Mouse (Mus musculus) MEL (cell line): ENCODE measurements at regions not wholly inside any gene's neighbourhood (a gene's known extent, or its start where the extent isn't known, plus 50 kb on each side); places are given as distances from the start of the nearest gene placed in this dataset.

Source experiments
- CHD2 ChIP-seq: IDR thresholded peaks from 2 replicates; pipeline ENCODE4 v1.6.1; 2011; ENCODE audit warnings: low read length, improper control_type of control experiment
- CTCF ChIP-seq, 3 experiments: IDR thresholded peaks in 2 of 3; conservative IDR thresholded peaks in 1 of 3; 2 replicates each; pipeline ENCODE4 v1.5.1; 2011 to 2012; ENCODE audit warnings: low read length in 3 of 3, low read depth in 2 of 3, mild to moderate bottlenecking in 2 of 3, improper control_type of control experiment in 1 of 3, inconsistent platforms in 1 of 3, mixed read lengths in 1 of 3, moderate library complexity in 1 of 3; ENCODE audit not compliant: control insufficient read depth in 1 of 3, insufficient read depth in 1 of 3, poor library complexity in 1 of 3, severe bottlenecking in 1 of 3
- EP300 ChIP-seq, 2 experiments: IDR thresholded peaks; 2 replicates each; pipeline ENCODE4 v1.6.1; 2011; ENCODE audit warnings: improper control_type of control experiment in 2 of 2, low read length in 2 of 2, low read depth in 1 of 2, mild to moderate bottlenecking in 1 of 2
- JUND ChIP-seq: IDR thresholded peaks from 2 replicates; pipeline ENCODE4 v1.6.1; 2011; ENCODE audit warnings: low read depth, mild to moderate bottlenecking, improper control_type of control experiment, low read length
- MAZ ChIP-seq: IDR thresholded peaks from 2 replicates; pipeline ENCODE4 v1.6.1; 2012; ENCODE audit warnings: low read depth, mild to moderate bottlenecking, inconsistent platforms, low read length, improper control_type of control experiment
- MXI1 ChIP-seq: IDR thresholded peaks from 2 replicates; pipeline ENCODE4 v1.6.1; 2011; ENCODE audit warnings: mild to moderate bottlenecking, low read depth, low read length, improper control_type of control experiment
- NELFE ChIP-seq: IDR thresholded peaks from 2 replicates; pipeline ENCODE4 v1.6.1; 2011; ENCODE audit warnings: low read depth, low read length, improper control_type of control experiment
- POLR2A ChIP-seq, 2 experiments: IDR thresholded peaks; 2 replicates each; pipeline ENCODE4 v1.6.1; 2011 to 2012; ENCODE audit warnings: low read length in 2 of 2, mild to moderate bottlenecking in 2 of 2, control low read depth in 1 of 2, improper control_type of control experiment in 1 of 2, low read depth in 1 of 2, moderate library complexity in 1 of 2; ENCODE audit not compliant: control insufficient read depth in 1 of 2, insufficient read depth in 1 of 2, poor library complexity in 1 of 2
- USF2 ChIP-seq, 2 experiments: IDR thresholded peaks; 2 replicates each; pipeline ENCODE4 v1.6.1; 2011 to 2012; ENCODE audit warnings: improper control_type of control experiment in 2 of 2, low read length in 2 of 2, borderline replicate concordance in 1 of 2, inconsistent platforms in 1 of 2, low read depth in 1 of 2, mild to moderate bottlenecking in 1 of 2; ENCODE audit not compliant: insufficient read depth in 1 of 2
- ZC3H11A ChIP-seq: IDR thresholded peaks from 2 replicates; pipeline ENCODE4 v1.6.1; 2012; ENCODE audit warnings: low read depth, mild to moderate bottlenecking, inconsistent platforms, low read length, improper control_type of control experiment

- TF ChIP-seq NELFE (no peak), ZC3H11A (no peak), EP300 (IDR thresholded peaks at IDR 0.05; ENCODE audit: low read depth in 1 of 2, low read length in 2 of 2) (no peak), CHD2 (no peak), JUND (no peak), MAZ (no peak), CTCF (IDR thresholded peaks at IDR 0.05 in 2 of 3, conservative IDR thresholded peaks at IDR 0.05 in 1 of 3; ENCODE audit: control insufficient read depth in 1 of 3, insufficient read depth in 1 of 3, low read depth in 2 of 3, low read length in 3 of 3, poor library complexity in 1 of 3, severe bottlenecking in 1 of 3) (no peak), MXI1 (no peak), USF2 (IDR thresholded peaks at IDR 0.05; ENCODE audit: borderline replicate concordance in 1 of 2, insufficient read depth in 1 of 2, low read depth in 1 of 2, low read length in 2 of 2) (no peak), POLR2A (IDR thresholded peaks at IDR 0.05; ENCODE audit: control insufficient read depth in 1 of 2, insufficient read depth in 1 of 2, low read depth in 1 of 2, low read length in 2 of 2, poor library complexity in 1 of 2) (no peak)
These were observed 212.7 kb upstream of the Epha4 start for GRCm38 (mm10) chr1:77727561-77727960.
